Mouse (Mus musculus) 3134 (cell line): ENCODE measurements around the gene Atf2.
A peak's percentile ranks its signal among the peaks of the same experiment; 100 is the strongest.
"Not testable (repeated sequence)": the region's sequence is repeated elsewhere in the genome, so short reads cannot be mapped to it uniquely, and the experiment has no call there.

ENCODE experiments used
- DNase-seq: peaks from one replicate; pipeline ENCODE4 v3.0.0-alpha.2; 2011; ENCODE audit warnings: low spot score; ENCODE audit not compliant: insufficient read length; ENCODE audit errors: extremely low read depth

Atf2 gene

DNA sequence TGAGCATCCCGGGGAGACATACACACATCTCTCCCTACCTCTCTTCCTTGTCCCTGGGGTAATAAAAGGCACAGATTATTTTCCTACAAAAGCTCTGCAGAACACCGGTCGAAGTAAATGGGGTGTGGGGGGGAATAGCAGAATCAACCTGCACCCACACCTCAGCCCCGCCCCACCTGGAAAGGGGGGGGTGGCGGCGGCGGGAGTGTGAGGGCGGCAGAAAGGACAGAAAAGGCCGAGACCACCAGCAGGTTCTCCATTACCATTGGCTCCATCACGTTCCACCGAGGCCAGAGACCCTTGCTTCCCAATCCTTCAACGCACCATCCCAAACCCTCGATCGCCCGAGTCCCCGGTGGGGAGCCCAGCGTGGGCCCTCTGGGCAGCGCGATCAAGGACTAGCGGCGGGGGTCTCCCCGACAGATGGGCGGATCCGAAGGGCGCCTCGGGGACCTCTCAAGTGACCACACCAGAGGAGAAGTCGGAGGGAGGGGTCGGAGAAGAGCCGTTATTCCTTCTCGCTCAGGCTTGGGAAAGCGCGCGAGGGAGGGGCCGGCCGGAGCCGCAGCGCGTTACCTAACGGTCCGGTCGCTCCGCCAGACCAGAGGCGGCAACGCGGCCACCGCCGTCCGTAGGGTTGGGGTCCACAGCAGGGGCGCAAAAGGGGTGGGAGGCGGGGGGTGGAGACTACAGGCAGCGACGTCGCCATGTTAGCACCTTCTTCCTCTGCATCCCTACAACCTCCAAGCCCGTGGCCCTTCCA is 557 bp downstream of the Atf2 start:
- DNase-seq: no peak

DNA sequence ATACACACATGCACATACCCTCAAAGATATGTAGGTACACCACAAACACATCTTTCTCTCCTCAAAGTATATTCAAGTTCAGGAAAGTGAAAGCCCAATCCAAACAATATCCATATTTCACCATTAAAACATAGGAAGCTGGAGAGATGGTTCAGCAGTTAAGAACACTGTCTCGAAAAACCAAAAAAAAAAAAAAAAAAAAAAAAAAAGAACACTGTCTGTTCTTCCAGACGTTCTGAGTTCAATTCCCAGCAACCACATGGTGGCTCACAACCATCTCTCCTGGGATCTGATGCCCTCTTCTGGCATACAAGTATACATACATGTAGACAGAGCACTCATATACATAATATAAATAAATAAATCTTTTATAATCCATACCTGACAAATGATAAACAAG is 6.4 kb downstream of the Atf2 start:
- DNase-seq: no peak

DNA sequence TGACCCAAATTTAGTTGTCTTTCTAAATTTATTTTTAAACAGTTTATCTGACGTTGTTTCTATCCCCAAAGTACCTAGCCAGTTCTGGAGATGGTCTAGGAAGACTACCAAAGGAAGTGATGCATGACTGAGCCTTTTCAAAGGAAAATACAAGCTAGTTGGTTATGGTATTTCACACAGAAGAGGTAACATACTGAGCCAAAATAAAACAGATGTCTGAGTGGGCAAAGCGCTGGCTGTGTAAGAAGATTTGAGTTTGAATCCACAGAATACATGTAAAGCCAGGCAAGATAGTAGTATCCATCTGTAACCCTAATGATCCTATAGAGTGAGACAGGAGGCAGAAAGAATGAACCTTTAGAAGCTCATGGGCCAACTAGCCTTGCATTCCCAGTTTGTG is 14.5 kb downstream of the Atf2 start:
- no peak for DNase-seq

DNA sequence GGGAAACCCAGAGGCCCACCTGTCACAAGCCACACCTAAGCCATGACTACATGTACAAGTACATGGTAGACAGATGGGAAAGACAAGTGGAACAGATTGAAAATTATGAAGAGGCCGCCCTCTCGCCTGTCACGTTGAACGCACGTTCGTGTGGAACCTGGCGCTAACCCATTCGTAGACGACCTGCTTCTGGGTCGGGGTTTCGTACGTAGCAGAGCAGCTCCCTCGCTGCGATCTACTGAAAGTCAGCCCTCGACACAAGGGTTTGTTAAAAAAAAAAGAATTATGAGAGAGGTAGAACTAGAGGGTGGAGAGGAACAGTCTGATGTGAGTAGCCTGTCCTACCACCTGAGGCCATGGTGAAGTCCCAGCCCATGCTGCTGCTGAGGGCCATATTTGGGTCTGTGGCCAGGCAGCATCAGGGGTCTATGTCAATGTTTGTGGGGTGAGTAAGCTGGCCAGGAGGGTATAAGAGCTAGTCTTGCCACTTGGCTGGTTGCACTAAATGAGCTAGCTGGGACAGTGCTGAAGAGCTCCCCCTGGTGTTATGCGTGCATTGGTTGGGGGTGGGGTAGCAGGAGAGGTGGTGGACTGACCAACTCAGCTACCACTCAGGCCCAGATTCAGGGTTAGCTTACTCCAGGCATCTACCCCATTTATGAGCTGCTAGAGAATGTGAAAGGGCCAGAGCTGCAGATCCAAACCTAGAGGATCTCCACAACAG is 24.5 kb downstream of the Atf2 start:
- DNase-seq: peak; percentile 19

DNA sequence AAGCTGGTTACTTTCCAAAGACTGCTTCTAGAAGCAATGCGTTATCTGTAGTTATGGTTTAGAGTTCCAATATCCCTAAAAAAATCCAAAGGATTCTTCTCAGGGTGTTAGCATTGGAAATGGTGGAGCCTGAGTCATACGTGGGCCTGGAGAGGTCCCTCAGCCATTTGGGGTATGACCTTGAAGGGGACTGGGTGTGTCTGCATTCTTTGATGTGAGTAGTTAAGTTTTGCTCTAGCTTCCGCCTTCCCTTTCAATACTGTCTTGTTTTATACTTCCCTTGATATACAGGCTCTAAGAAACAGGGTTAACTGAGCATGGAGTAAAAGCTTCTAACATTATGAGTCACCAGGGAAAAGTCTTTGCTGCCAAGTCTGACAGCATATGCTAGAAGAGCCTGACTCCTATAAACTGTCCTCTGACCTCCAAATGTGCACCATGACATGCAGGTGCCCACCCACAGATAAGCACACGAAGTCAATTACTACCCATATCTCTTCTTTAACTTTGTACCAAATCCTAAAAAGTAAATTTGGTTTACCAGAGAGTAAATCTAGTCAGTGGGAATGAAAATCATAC is 32.3 kb downstream of the Atf2 start:
- peak; percentile 58 for DNase-seq

DNA sequence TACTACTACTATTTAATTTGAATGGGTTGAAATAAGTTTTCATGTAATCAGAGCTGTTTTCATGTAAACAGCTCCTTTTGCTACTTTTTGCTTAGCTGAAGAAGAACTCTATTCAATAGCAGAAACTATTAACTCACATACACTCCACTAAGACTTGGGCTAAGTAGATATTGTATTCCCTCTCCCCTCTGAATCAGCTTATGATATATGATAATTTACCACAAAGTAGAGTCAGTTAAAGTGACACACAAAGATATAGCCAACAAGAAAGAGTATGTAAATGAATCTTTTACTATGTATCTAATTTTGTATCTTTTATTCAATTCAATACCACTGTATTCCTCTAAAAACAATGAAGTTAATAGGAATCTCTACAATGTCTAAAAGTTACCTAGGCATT is 35.1 kb downstream of the Atf2 start:
- no peak for DNase-seq

DNA sequence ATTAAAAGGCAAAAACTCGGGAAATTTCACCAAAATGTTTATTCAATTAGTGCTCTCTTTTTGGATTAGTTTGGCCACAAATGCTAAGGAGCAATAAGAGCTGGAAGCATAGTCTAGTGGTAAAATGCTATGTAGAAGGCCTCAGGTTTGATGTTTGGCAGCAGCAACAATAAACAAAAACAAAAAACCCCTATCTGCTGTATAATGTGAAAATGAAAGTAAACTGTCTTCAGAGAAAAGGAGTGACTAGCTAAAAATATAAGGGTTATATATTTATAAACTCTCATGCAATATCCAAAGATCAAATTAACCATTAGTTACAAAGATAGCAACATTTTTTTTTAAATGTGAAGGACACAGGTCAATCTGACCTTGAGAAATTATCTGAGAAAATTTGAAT is 36.2 kb downstream of the Atf2 start:
- no peak for DNase-seq

DNA sequence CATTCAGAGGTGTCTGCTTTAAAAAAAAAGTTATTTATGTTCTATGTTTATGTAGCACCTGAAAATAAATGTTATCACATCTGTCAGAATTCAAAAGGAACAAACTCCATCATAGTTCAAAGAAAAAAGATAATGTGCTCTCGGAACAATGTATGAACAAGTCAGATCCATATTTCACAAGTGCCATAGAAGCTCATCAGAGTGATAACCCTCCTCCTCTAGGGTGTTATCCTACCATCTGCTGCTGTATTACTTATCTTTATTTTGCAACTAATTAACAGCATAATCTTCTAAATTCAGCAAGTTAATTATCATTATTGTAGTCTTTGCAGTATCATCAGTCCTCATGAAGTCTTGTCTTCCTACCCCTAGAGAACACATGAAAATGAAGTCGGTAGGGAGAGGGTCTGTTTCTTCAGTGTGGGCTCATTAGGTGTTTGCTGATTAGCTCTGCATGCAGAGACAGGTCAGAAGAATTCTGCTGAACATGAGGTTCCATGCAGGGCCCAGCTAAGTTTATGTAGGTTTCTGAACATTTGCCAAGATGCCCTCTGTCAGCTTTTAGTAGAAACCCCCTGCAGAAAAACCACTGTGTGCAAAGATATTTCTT is 57.9 kb downstream of the Atf2 start:
- no peak for DNase-seq

DNA sequence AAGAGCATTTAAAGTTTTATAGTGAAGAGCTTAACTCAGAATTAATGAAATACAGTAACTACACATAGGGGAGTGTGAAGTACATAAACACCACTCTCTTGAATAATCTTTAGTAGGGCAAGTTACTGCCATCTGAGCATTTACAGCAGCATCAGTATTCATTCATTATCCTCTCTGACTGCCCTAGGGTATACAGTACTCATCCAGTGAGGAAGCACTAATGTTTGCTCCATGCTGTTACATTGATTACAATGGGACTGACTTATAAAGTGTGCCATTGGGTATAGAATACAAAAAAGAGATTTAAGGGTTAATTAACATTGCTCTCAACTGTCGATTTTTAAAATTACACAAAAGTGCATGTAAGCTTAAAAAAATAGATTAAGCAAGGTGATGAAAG is 59.2 kb downstream of the Atf2 start:
- no peak for DNase-seq

DNA sequence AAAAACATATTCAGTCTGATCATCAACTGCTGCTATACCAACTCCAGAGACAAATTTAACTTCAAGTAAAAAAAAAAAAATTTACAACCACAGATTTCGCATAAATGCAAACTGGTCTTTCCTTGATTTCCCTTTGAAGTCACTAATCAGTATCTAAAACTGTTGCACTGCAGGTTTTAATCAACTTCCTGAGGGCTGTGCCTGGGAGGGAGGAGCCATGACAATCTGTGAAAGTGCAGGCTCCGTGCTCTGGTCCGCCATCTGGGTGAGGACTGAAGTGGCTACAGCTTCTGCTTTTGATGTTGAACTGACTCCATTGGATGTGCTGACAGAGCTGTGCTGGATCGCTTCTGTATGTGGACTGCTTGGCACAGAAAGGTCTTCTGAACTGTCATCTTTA is 73.7 kb downstream of the Atf2 start:
- no peak for DNase-seq

DNA sequence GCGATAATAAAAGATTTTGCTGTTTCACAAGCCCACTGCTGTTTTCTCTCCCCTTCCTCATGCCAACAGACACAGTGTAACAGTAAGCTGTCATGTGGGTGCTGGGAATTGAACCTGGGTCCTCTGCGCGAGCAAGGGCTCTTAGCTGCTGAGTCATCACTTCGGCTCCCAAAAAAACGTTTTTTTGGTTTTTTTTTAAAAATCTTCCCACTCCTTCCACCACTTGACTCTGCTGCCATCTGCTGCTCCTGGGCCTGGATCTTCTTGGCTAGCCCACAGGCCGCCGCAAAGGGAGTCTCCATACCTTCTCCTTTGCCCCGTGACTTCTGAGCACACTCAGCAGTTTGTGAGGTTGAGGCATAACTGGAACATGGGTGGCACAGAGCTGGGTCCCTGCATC is 84.8 kb downstream of the Atf2 start:
- no peak for DNase-seq

DNA sequence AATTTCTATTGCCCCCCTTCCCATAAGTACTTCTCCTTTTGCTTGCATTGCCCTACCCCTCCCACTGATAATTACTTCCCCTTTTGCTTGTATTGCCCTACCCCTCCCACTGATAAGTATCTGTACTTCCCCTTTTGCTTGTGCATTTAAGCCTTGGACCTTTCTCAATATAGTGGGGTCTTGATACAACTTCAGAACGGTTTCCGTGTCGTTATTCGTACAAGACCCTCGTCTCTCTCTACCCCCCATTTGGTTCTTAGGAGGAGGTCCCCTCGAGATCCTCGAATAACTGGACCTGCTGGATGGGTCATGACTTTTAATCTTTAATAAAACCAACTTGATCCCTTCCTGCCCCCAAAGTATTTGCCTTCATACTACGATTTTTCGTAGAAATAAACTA is 92.3 kb downstream of the Atf2 start:
- DNase-seq: not testable (repeated sequence)

DNA sequence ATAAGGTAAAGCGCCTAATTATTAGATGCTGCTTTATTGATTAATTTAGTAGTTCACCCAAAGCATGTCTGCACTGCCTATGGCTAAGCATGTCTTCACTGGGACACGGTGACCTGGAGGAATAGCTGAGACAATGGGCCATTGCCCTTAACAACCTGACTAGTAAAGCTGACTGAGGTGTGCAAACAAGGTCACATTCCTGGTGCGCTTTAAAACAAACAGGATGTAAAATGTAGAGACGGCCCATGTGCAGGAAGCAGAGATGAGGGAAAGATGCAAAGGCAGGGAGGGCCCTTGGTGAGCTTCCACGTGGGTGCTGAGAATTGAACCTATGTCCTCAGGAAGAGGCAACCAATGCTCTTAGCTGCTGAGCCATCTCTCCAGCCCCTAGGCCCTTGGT is 93.7 kb downstream of the Atf2 start:
- DNase-seq: no peak

DNA sequence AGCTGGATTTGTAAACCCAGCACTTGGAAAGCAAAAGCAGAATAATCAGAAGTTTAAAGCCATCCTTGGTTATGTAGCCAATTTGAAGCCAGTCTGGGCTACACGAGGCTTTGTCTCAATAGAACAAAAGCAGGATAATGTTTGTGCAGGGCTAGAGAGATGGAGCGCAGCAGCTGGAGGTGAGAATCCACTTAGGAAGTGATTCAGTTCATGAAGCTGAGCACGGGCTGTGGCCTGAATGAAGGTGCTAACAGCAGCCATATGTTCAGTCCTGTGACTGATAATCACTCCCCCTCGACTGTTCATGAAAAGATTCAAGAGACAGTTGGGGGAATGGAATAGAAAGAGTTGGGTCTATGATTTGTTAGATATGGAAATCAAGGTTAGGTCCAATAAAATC is 94.3 kb downstream of the Atf2 start:
- DNase-seq: no peak

DNA sequence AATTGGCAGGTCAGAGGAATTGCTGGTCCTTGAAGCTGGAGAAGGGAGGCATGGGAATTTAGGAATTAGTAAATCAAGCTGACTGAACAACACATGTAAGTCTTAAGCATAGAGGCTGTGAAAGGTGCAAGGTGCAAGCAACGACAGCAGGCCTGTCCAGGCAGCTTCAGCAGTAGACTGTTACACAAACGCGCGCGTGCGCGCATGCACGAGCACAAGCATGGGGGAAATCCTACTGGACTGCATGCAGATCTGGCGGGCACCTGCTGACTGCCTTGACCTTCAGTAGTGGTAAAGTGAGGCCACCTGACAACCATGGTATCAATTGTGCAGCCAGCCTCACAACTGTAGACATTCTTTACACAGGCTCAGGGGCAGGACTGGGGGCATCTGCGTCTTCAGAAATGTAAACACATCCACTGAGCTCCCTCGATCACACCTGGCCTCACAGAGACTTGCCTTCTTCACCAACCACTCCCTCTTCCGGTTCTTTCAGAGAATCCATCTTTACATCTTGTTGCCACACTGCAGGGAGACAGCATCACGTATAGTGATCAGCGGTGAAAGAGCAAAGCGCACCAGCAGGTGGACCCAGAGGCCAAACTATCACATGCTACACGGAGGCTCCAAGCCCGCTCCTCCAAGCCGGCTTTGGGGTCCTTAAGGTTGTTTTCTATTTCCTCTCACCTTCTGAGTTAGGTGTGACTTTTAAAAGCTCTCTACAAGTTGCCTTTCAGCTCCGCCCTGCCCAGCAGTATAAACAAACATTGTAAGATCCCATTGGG is 100.4 kb downstream of the Atf2 start:
- DNase-seq: no peak

DNA sequence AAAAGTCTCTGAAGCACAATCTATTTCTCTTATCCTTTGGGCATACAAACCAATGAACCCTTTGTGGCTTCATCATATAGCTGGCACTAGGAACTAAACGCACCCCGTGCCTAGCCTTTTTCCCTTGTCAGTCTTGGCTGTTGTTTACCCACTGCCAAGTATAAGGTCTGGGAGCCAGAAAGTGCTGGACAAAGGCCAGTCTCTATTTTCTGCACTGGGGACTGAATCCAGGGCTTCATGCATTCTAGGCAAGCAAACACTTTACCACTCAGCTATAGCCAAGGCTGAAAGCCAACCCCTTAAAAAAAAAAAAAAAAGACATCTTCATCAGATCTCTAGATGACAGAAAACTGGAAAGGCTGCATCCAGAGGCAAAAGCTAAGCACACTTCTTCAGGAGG is 102.1 kb downstream of the Atf2 start:
- no peak for DNase-seq

DNA sequence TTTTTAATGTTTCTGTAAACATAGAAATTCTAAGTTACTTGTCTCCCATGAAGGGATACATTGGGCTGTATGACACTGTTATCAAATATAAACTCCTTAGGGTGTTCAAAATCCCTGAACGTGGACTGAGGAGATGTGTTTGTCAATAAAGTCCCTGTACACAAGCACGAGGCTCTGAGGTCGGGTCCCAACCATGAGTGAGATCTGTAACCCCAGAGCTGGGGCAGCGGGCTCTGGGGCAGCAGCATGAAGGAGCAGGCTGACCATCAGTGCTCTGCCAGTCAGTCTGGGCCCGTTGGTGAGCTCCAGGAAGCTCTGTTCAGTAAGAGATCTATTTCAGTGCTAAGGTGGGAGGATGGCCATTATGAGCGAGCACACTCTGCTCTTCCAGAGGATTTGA is 104.0 kb downstream of the Atf2 start:
- no peak for DNase-seq

DNA sequence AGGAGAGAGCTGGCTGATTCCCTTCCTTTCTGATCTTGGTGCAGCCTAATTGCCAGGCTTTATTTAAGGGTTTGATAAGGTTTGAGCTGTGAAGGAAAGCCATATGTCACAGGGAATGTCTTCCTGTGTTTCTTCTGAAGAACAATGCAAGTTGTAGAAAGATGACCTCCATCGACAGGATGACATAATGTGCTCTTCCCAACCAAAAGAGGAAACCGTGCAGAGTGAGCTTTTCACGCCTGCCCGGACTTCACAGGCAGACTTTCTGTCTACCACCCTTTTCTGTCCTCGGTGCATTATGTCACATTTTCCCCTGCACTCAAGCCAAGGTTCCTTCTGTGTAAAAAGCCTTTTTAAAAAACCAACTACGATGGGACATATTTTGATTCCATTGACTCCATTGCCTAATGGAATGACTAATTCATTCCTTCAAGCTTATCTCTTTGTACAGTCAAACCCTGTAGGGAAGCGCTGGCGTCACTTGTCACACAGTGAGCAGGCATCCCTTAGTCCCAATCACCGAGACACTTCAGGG is 110.0 kb downstream of the Atf2 start:
- no peak for DNase-seq

DNA sequence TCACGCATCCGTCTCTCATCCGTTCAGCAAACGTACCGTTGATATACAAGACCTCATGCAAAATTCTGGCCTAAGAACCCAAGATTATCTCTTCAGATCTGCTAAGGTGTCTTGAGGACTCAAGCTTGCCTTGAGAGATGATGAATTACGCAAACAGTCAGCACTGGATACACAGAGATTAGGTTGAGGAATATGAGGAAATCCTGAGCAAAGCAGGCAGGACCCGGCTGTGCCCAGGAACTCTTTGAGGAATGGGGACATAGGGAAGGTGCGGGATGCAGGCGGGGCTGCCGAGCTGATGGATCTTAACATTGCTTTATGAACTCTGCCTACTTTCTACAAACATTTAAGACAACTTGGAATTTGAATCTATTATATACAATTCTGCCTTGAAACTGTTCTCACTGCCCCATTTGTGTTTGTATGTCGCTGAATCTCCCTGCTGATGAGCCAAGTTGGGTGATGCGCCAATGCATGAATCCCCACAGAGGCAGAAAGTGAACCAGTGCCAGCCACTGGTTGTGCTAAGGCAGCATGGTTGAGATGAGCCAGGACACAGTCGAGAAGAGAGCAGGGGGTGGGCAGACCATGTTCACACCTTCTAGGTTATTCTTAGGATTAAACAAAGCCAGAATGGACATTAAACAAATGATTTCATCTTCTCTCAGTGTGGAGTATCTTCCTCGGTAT is 112.0 kb downstream of the Atf2 start:
- no peak for DNase-seq

DNA sequence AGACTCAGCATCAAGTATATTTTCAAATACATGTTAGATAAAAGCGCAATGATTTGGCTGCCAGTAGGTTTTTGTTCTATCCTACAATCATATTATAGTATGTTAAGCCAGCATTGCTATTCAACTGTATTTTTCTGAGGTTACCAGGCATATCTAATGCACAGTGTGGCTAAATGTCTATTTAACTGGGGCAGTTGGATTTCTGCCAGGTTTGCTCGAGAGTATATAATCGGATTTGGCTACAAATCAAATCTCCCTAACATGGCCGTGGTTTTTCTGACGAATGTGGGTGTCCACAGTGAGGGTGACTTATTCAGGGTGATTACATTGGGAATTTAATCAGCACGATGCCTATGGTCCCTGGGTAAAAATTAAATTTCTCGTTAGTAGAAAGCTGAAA is 112.6 kb downstream of the Atf2 start:
- DNase-seq: no peak
